Mouse (Mus musculus): ENCODE measurements at regions not wholly inside any gene's neighbourhood (a gene's known extent, or its start where the extent isn't known, plus 50 kb on each side); places are given as distances from the start of the nearest gene placed in this dataset.

DNA sequence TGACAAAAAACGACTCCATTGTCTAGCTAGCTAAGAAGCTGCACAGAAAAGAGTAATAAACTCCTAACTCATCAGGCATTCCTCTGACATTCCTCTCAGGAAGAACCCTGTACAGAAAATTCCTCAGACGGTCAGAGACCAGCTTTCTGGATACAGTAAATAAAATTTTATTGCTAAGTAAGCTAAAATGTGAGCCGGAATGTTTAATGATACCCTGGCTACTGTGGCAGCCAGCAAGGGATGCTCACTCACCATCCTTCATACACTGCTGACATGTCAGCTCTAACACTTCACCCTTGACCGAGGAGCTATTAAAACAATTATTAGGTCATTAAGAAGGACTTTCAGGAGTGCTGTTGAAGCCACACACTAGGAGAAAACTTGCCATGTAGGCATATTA is 308.3 kb upstream of the Cblb start:
- Histone ChIP-seq H3K9me3 (replicated peaks; ENCODE audit: control insufficient read depth, low read length) (no peaks in the 10 kb centered on the region), H3K36me3 (ENCODE audit: control insufficient read depth, insufficient read depth, low read length) (no peaks in the 10 kb centered on the region), H3K9ac (ENCODE audit: low read length) (no peak overlapping the region), H3K4me2 (ENCODE audit: low read depth, low read length) (no peak overlapping the region), H3K27ac (ENCODE audit: low read length) (no peak overlapping the region), H3K4me3 (replicated peaks; ENCODE audit: low read length) (no peak overlapping the region), H3K27me3 (ENCODE audit: control insufficient read depth, insufficient read depth, low read length) (no peaks in the 10 kb centered on the region), H3K4me1 (ENCODE audit: control insufficient read depth, insufficient read depth, low read length) (no peaks in the 10 kb centered on the region)
- no peak for ATAC-seq (ENCODE audit: insufficient read depth, low FRiP score)
- 43% methylated on average over 4 of the region's 4 CpGs for WGBS

DNA sequence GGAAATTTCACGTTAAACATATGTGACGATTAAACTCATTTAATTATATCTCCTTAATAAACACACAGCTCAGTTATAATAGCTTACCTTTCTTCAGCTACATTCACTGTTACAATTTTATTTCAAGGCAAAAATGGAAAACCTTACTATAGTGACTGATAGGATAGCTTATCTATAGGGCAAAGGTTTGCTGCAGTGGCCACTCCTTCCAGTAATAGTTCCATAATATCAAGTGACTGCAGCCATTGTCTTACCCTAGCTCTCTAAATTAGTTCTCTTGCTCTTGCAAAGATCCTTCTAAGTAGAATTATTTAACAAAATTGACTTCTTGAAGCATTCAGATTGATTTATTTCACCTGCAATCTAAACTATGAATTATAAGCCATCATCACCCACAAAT is 289.1 kb upstream of the Cblb start:
- ATAC-seq (ENCODE audit: insufficient read depth, low FRiP score) = no peak
- Histone ChIP-seq H3K4me3 (replicated peaks; ENCODE audit: low read length) (no peak overlapping the region), H3K9me3 (replicated peaks; ENCODE audit: control insufficient read depth, low read length) (no peaks in the 10 kb centered on the region), H3K36me3 (ENCODE audit: control insufficient read depth, insufficient read depth, low read length) (no peaks in the 10 kb centered on the region), H3K9ac (ENCODE audit: low read length) (no peak overlapping the region), H3K27ac (ENCODE audit: low read length) (no peak overlapping the region), H3K4me1 (ENCODE audit: control insufficient read depth, insufficient read depth, low read length) (no peaks in the 10 kb centered on the region), H3K4me2 (ENCODE audit: low read depth, low read length) (no peak overlapping the region), H3K27me3 (ENCODE audit: control insufficient read depth, insufficient read depth, low read length) (no peaks in the 10 kb centered on the region)
- 78% methylated on average over 2 of the region's 2 CpGs for WGBS

DNA sequence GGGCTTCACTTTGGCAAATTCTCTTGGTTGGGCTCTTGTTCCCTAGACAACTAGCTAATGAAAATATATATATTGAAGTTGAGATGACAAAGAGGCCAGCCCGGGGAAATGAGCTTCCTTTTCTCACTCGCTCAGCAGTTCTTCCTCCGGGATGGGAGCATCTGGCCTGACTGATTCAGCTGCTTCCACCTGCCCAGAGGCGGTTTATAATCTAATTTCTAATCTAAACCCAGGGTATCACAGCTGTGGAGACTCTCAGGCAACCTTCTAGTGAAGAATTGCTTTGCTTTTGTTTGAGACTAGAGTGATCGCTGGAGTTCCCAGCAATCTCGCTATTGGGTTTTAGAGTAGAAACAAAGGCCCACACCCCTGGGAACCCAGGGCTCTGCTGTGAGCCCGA is 279.1 kb upstream of the Cblb start:
- no peaks in the 10 kb centered on the region for H3K9me3 ChIP-seq (replicated peaks; ENCODE audit: control insufficient read depth, low read length)
- H3K27ac ChIP-seq (ENCODE audit: low read length) = no peak overlapping the region
- no peaks in the 10 kb centered on the region for H3K4me1 ChIP-seq (ENCODE audit: control insufficient read depth, insufficient read depth, low read length)
- ATAC-seq (ENCODE audit: insufficient read depth, low FRiP score) = no peak
- no peaks in the 10 kb centered on the region for H3K27me3 ChIP-seq (ENCODE audit: control insufficient read depth, insufficient read depth, low read length)
- no peak overlapping the region for H3K4me2 ChIP-seq (ENCODE audit: low read depth, low read length)
- H3K4me3 ChIP-seq (replicated peaks; ENCODE audit: low read length) = no peak overlapping the region
- no peak overlapping the region for H3K9ac ChIP-seq (ENCODE audit: low read length)
- 55% methylated on average over 7 of the region's 7 CpGs for WGBS
- no peaks in the 10 kb centered on the region for H3K36me3 ChIP-seq (ENCODE audit: control insufficient read depth, insufficient read depth, low read length)

DNA sequence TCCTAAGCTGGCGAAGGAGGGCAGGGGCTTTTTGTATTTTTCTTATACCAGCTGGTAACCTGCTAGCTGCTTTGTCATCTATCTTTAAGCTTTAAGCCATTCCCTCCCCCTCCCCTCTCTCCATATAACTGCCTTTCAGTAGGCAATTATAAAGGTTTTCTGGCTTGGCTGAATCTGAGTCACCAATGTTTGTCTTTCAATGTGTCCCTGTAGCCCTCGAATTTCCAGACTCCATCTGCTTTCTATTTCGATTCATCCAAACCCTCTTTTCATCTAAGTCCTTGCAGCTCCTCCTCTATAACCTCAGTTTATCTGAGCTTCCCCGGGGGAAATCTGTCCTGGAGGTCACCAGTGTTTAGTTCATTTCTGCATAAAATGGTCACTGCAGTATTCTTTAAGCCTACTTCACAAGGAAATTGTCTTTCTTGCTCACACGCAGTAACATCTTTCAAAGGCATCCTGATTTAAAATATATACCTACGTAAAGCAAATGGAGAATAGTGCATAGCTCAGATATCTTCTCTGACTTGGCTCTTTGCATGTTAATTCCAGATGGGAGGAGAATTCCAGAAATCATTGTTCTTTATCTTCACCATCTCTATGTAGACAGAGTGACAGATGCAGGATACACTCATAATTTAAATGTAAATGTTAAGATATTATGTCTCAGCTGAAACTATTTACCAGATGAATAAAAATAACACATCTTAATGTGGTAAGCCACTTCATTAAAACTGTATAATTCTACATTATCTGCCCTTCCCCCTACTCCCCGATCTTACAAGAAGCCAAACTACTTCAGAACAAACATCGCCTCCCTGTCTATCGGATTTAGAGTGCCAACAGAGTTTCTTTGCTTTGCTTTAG is 272.4 kb upstream of the Cblb start:
- WGBS = 42% methylated on average over 9 of the region's 9 CpGs
- Histone ChIP-seq H3K9me3 (replicated peaks; ENCODE audit: control insufficient read depth, low read length) (no peaks in the 10 kb centered on the region), H3K27ac (ENCODE audit: low read length) (no peak overlapping the region), H3K4me3 (replicated peaks; ENCODE audit: low read length) (no peak overlapping the region), H3K4me2 (ENCODE audit: low read depth, low read length) (0 out of 2 replicates have a peak overlapping the region, but pooled peaks have one; percentile 0), H3K9ac (ENCODE audit: low read length) (no peak overlapping the region), H3K27me3 (ENCODE audit: control insufficient read depth, insufficient read depth, low read length) (no peaks in the 10 kb centered on the region), H3K4me1 (ENCODE audit: control insufficient read depth, insufficient read depth, low read length) (no peaks in the 10 kb centered on the region), H3K36me3 (ENCODE audit: control insufficient read depth, insufficient read depth, low read length) (no peaks in the 10 kb centered on the region)
- no peak for ATAC-seq (ENCODE audit: insufficient read depth, low FRiP score)

DNA sequence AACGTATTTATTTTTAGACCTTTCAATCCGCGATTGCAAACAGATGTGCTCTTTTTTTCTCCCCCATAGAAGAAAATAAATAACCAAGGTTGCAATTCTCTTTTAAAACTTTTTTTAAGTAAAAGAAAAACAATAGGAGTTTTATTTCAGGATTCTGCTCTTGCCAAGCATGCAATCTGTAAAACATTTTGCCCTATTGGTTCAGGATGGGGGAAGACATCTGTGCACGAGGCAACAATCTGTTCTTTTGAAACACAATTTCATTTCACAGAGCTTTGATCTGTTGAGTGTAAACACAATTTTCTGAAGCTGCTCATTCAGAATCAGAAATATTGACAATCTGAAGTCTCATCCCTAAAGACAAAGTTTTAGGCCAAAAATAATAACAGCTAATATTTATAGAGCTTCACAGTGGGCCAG is 271.8 kb upstream of the Cblb start:
- Histone ChIP-seq H3K9me3 (replicated peaks; ENCODE audit: control insufficient read depth, low read length) (no peaks in the 10 kb centered on the region), H3K36me3 (ENCODE audit: control insufficient read depth, insufficient read depth, low read length) (no peaks in the 10 kb centered on the region), H3K4me3 (replicated peaks; ENCODE audit: low read length) (no peak overlapping the region), H3K4me2 (ENCODE audit: low read depth, low read length) (0 out of 2 replicates have a peak overlapping the region, but pooled peaks have one; percentile 0), H3K27me3 (ENCODE audit: control insufficient read depth, insufficient read depth, low read length) (no peaks in the 10 kb centered on the region), H3K4me1 (ENCODE audit: control insufficient read depth, insufficient read depth, low read length) (no peaks in the 10 kb centered on the region), H3K9ac (ENCODE audit: low read length) (no peak overlapping the region), H3K27ac (ENCODE audit: low read length) (no peak overlapping the region)
- ATAC-seq (ENCODE audit: insufficient read depth, low FRiP score) = no peak
- WGBS = 35% methylated on average over 4 of the region's 4 CpGs

DNA sequence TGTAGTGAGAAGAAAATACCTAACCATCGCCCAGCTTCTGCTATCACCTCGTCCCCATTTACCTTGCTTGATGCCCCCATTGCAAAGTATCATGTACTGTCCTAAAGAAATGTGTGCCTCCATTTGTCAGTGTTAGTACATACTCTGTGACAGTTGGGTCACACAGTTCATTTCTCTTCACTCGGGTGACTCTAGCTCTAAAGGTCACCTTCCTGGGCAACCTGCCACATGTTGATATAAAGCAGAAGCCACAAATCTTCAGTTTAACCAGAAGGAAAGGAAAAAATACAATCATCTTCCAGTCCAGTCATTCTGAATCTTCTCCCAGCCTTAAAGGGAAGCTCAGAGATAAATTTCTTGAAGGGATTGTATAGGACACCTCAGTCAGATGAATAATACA is 263.5 kb upstream of the Cblb start:
- no peaks in the 10 kb centered on the region for H3K36me3 ChIP-seq (ENCODE audit: control insufficient read depth, insufficient read depth, low read length)
- H3K4me1 ChIP-seq (ENCODE audit: control insufficient read depth, insufficient read depth, low read length) = no peaks in the 10 kb centered on the region
- no peak overlapping the region for H3K4me2 ChIP-seq (ENCODE audit: low read depth, low read length)
- no peak overlapping the region for H3K27ac ChIP-seq (ENCODE audit: low read length)
- H3K9ac ChIP-seq (ENCODE audit: low read length) = no peak overlapping the region
- no peaks in the 10 kb centered on the region for H3K27me3 ChIP-seq (ENCODE audit: control insufficient read depth, insufficient read depth, low read length)
- H3K4me3 ChIP-seq (replicated peaks; ENCODE audit: low read length) = no peak overlapping the region
- H3K9me3 ChIP-seq (replicated peaks; ENCODE audit: control insufficient read depth, low read length) = no peaks in the 10 kb centered on the region
- ATAC-seq (ENCODE audit: insufficient read depth, low FRiP score) = no peak
- WGBS = 55% methylated on average over 3 of the region's 3 CpGs

DNA sequence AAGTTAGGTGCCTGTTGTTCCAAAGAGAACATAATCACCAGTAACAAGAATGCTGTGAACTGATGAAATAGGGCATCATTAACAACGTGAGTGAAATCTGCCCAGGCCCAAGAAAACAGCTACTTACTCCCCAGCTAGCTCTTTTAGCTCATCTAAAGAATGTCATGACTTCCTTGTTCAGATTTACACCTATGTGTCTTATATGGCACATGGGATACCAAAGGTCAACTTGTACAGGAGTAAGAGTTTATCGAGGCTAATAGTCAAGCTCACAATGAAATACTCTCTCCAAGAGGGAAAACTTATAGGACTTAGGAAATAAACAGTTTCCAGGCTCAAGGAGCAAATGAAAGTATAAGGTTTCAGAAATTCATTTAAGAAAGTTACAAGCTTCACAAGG is 252.1 kb upstream of the Cblb start:
- Histone ChIP-seq H3K36me3 (ENCODE audit: control insufficient read depth, insufficient read depth, low read length) (no peaks in the 10 kb centered on the region), H3K4me3 (replicated peaks; ENCODE audit: low read length) (no peak overlapping the region), H3K4me2 (ENCODE audit: low read depth, low read length) (no peak overlapping the region), H3K4me1 (ENCODE audit: control insufficient read depth, insufficient read depth, low read length) (no peaks in the 10 kb centered on the region), H3K9me3 (replicated peaks; ENCODE audit: control insufficient read depth, low read length) (no peaks in the 10 kb centered on the region), H3K27ac (ENCODE audit: low read length) (no peak overlapping the region), H3K27me3 (ENCODE audit: control insufficient read depth, insufficient read depth, low read length) (no peaks in the 10 kb centered on the region), H3K9ac (ENCODE audit: low read length) (no peak overlapping the region)
- WGBS = 85% methylated on average over 2 of the region's 2 CpGs
- ATAC-seq (ENCODE audit: insufficient read depth, low FRiP score) = no peak

DNA sequence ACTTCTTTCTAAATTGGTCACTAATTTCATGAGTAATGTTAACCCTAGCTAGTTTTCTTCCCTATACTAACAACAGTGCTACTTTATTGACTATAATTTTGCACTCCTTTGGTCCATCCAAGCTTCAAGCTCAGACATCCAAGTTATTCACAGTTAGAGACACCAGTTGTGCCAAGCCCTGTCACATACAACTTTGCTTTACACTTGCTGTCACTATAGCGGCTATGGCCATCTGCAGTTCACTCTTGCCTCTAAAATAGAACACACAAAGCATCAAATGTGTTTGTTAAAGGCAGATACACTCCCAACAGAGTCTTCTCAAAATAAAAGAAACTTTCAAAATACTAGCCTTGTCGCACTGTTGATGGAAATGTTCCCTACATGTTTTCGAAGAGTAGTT is 236.0 kb upstream of the Cblb start:
- H3K9me3 ChIP-seq (replicated peaks; ENCODE audit: control insufficient read depth, low read length) = no peaks in the 10 kb centered on the region
- H3K27me3 ChIP-seq (ENCODE audit: control insufficient read depth, insufficient read depth, low read length) = no peaks in the 10 kb centered on the region
- H3K36me3 ChIP-seq (ENCODE audit: control insufficient read depth, insufficient read depth, low read length) = no peaks in the 10 kb centered on the region
- H3K9ac ChIP-seq (ENCODE audit: low read length) = no peak overlapping the region
- H3K4me2 ChIP-seq (ENCODE audit: low read depth, low read length) = no peak overlapping the region
- WGBS = 96% methylated on average over 3 of the region's 3 CpGs
- ATAC-seq (ENCODE audit: insufficient read depth, low FRiP score) = no peak
- no peaks in the 10 kb centered on the region for H3K4me1 ChIP-seq (ENCODE audit: control insufficient read depth, insufficient read depth, low read length)
- no peak overlapping the region for H3K4me3 ChIP-seq (replicated peaks; ENCODE audit: low read length)
- H3K27ac ChIP-seq (ENCODE audit: low read length) = no peak overlapping the region

DNA sequence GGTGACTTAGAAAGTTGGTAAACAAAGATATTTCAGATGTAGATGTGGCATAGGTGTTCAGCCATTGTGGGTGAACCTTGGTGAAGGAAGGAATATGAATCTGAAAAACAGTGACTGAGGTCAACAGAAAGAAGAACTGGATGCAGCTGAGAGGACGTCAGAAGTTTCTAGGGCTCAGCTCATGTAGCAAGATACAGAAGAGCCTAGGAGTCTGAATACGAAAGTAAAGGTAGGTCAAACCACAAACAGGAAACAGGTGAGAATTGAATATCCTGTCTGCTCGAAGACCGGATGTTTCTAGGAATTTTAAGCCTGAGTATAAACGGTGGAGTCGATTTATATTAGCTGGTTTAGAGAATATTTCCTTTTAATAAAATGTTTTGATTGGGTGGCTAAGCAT is 223.7 kb upstream of the Cblb start:
- Histone ChIP-seq H3K4me3 (replicated peaks; ENCODE audit: low read length) (no peak overlapping the region), H3K9me3 (replicated peaks; ENCODE audit: control insufficient read depth, low read length) (no peaks in the 10 kb centered on the region), H3K4me1 (ENCODE audit: control insufficient read depth, insufficient read depth, low read length) (no peaks in the 10 kb centered on the region), H3K9ac (ENCODE audit: low read length) (no peak overlapping the region), H3K27ac (ENCODE audit: low read length) (no peak overlapping the region), H3K36me3 (ENCODE audit: control insufficient read depth, insufficient read depth, low read length) (no peaks in the 10 kb centered on the region), H3K4me2 (ENCODE audit: low read depth, low read length) (no peak overlapping the region), H3K27me3 (ENCODE audit: control insufficient read depth, insufficient read depth, low read length) (no peaks in the 10 kb centered on the region)
- 76% methylated on average over 6 of the region's 6 CpGs for WGBS
- ATAC-seq (ENCODE audit: insufficient read depth, low FRiP score) = no peak
